Mouse (Mus musculus) embryonic facial prominence, embryonic 11.5 days (tissue): ENCODE measurements at regions not wholly inside any gene's neighbourhood (a gene's known extent, or its start where the extent isn't known, plus 50 kb on each side); places are given as distances from the start of the nearest gene placed in this dataset.

ENCODE experiments used
- ATAC-seq: fragments of 200-750 bp; cut with Nextera tagmentation; replicated peaks from 2 replicates; pipeline ENCODE4 v1.8.0; 2017; ENCODE audit warnings: low read depth; ENCODE audit not compliant: insufficient number of reproducible peaks, low FRiP score, low TSS enrichment
- DNase-seq: peaks from one replicate; pipeline ENCODE4 v3.0.0-alpha.2; 2015; ENCODE audit warnings: low spot score
- H3K27ac ChIP-seq: fragments of 300-500 bp; sonication (generic); replicated peaks from 2 replicates; pipeline ENCODE4 v1.5.1; 2014; ENCODE audit warnings: mild to moderate bottlenecking, low read depth, low read length, control low read depth
- H3K27me3 ChIP-seq: fragments of 300-500 bp; sonication (generic); 2 replicates; pipeline ENCODE4 v1.6.1; 2014; ENCODE audit warnings: mild to moderate bottlenecking, low read length, moderate library complexity, mixed read lengths; ENCODE audit not compliant: control insufficient read depth, insufficient read depth
- H3K36me3 ChIP-seq: fragments of 300-500 bp; sonication (generic); replicated peaks from 2 replicates; pipeline ENCODE4 v1.6.1; 2014; ENCODE audit warnings: low read depth, mild to moderate bottlenecking, low read length, moderate library complexity, mixed read lengths; ENCODE audit not compliant: control insufficient read depth, insufficient read depth
- H3K4me1 ChIP-seq: fragments of 300-500 bp; sonication (generic); 2 replicates; pipeline ENCODE4 v1.6.1; 2014; ENCODE audit warnings: low read length, mixed read lengths; ENCODE audit not compliant: control insufficient read depth, insufficient read depth
- H3K4me2 ChIP-seq: fragments of 300-500 bp; sonication (generic); 2 replicates; pipeline ENCODE4 v1.6.1; 2014; ENCODE audit warnings: low read depth, mild to moderate bottlenecking, control low read depth, low read length, moderate library complexity
- H3K4me3 ChIP-seq: fragments of 300-500 bp; sonication (generic); 2 replicates; pipeline ENCODE4 v1.5.1; 2014; ENCODE audit warnings: low read depth, low read length, control low read depth
- H3K9ac ChIP-seq: fragments of 300-500 bp; sonication (generic); replicated peaks from 2 replicates; pipeline ENCODE4 v1.6.1; 2014; ENCODE audit warnings: mild to moderate bottlenecking, control low read depth, low read length
- H3K9me3 ChIP-seq: fragments of 300-500 bp; sonication (generic); replicated peaks from 2 replicates; pipeline ENCODE4 v1.6.1; 2016; ENCODE audit warnings: mild to moderate bottlenecking, low read length, inconsistent platforms, mixed read lengths; ENCODE audit not compliant: control insufficient read depth
- WGBS: fragments of 180-500 bp; shearing (Covaris S2); extraction: QIAGEN DNeasy Blood & Tissue Kit; methylation state at CpG from one replicate; pipeline ENCODE4 v1.1.7; 2014; 5-methylcytosine and 5-hydroxymethylcytosine counted together

DNA sequence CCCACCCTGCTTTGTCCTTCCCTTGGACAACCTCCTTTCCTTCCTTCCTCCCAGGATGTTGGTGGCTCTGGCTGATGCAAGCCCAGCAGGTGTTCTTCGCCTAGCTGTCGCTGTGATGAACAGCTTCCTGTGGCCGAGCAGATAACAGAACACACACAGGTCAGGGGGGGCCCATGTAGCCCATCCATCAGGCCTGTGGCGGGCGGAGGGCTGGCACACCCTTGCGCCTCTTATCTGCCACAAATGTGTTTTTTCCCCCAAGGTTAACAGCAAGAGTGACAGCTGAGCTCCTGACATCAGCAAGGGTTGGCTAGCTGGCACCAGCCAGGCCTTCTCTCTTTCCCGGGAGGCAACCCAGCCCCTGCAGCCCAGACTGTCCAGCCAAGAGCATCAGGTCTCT lies 59.9 kb upstream of the Ctnnbl1 start:
- DNase-seq: no peak
- no peaks in the 10 kb centered on the region for H3K4me1 ChIP-seq
- WGBS: 65% methylated on average over 7 of the region's 7 CpGs
- no peak overlapping the region for H3K9ac ChIP-seq
- H3K27ac ChIP-seq: no peak overlapping the region
- ATAC-seq: no peak
- no peak overlapping the region for H3K4me2 ChIP-seq
- no peaks in the 10 kb centered on the region for H3K9me3 ChIP-seq
- H3K27me3 ChIP-seq: no peaks in the 10 kb centered on the region
- H3K4me3 ChIP-seq: no peak overlapping the region
- no peaks in the 10 kb centered on the region for H3K36me3 ChIP-seq

DNA sequence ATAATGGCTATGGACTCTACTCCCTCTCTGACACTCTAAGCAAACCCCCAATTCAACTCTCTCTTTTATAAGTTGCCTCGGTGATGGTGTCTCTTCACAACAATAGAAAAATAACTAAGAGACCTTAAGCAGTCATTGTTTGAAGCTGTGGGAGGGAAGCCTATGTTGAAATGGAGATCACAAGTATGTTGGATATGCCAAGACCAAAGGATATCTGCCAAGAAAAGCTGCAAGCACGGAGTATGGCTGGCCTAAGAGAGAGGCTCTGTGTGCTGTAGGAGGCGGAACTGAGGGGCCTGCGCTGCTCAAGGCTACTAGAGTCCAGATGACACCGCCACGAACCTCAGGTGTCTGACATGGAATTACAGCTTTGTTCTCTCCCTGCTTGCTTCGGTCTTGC lies 55.3 kb upstream of the Ctnnbl1 start:
- no peak overlapping the region for H3K4me3 ChIP-seq
- no peak overlapping the region for H3K27ac ChIP-seq
- H3K4me1 ChIP-seq: no peaks in the 10 kb centered on the region
- H3K9ac ChIP-seq: no peak overlapping the region
- no peaks in the 10 kb centered on the region for H3K27me3 ChIP-seq
- WGBS: 75% methylated on average over 7 of the region's 7 CpGs
- H3K9me3 ChIP-seq: no peaks in the 10 kb centered on the region
- no peak overlapping the region for H3K4me2 ChIP-seq
- H3K36me3 ChIP-seq: no peaks in the 10 kb centered on the region
- DNase-seq (no peak), ATAC-seq (no peak)
